Mouse (Mus musculus) kidney, postnatal 14 days (tissue): ENCODE measurements around the gene Mindy3.
"Not testable (repeated sequence)": the region's sequence is repeated elsewhere in the genome, so short reads cannot be mapped to it uniquely, and the experiment has no call there.

Experiments used
- DNase-seq: peaks from one replicate; pipeline ENCODE4 v3.0.0; 2022; ENCODE audit warnings: mixed read lengths

The Mindy3 gene

GRCm38 (mm10) chr2:12419262-12419655, at the start of gene Mindy3:
Mindy3 (minus strand) TSS chr2:12419470.
- peak; percentile 93 for DNase-seq

- no peak for DNase-seq
Measured at GRCm38 (mm10) chr2:12459732-12460131, 40.5 kb upstream of the Mindy3 start.

GRCm38 (mm10) chr2:12450108-12450507, 30.8 kb upstream of the Mindy3 start:
- no peak for DNase-seq

- DNase-seq, result no peak
Measured at GRCm38 (mm10) chr2:12440120-12440519, 20.9 kb upstream of the Mindy3 start.

GRCm38 (mm10) chr2:12439543-12439942, 20.3 kb upstream of the Mindy3 start:
- DNase-seq, result no peak

DNA sequence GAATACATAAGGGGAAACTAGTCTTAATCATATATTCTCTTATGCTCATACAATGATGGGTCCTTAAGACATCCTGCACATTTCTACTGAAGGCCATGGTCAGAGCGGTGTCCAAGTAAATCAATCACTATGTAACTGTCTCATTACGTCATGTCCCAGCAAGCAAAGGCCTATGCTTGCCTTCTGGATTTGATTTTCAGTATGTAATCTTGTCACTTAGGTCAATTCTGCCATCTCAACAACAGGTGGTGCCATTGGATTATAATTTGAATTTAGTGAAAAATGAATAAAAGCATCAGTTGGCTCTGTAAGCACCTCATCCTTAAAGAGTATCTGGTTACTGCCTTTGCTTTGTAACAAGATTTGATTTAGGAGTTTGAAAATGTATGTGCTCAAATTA, 18.9 kb upstream of the Mindy3 start:
- DNase-seq, result no peak

DNA sequence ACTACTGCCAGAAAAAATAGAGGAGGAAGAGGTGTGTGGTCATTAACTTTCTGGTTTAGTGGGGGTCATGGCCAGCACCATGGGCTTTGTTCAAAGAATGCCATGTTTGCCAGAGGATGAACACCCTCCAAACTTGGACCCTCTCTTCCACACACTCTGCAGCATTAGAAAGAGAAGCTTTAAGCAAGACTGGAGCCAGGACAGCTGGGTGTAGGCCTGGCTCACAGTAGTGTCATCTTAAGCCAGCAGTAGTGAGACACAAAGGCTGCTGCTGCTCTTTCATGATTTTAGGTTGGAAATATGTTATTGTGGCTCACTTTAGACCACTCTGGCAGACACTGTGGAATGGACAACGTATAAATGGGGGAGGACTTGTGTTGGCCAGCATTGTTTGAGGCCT, 12.8 kb upstream of the Mindy3 start:
- peak; percentile 8 for DNase-seq

GRCm38 (mm10) chr2:12424374-12424773, 5.1 kb upstream of the Mindy3 start:
- no peak for DNase-seq

DNA sequence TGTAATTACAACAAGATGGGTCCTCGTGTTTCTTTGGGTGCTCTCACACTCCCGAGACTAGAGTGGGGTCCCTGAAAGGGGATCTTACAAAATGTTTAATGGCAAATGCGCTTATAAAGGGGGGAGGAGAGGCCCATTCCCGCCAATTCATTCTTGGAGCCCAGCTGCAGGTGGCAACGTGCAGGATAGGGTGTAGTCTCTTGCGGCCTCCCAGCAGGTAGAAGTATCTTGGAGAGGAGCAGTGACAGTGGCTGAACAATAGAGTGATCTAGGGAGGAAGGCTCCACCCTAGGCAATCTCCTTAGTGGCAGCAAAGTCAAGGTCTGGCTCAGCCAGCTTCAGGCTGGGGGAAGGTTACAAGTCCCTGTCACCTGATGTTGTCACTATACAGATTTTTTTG, 4.2 kb upstream of the Mindy3 start:
- not testable (repeated sequence) for DNase-seq

DNA sequence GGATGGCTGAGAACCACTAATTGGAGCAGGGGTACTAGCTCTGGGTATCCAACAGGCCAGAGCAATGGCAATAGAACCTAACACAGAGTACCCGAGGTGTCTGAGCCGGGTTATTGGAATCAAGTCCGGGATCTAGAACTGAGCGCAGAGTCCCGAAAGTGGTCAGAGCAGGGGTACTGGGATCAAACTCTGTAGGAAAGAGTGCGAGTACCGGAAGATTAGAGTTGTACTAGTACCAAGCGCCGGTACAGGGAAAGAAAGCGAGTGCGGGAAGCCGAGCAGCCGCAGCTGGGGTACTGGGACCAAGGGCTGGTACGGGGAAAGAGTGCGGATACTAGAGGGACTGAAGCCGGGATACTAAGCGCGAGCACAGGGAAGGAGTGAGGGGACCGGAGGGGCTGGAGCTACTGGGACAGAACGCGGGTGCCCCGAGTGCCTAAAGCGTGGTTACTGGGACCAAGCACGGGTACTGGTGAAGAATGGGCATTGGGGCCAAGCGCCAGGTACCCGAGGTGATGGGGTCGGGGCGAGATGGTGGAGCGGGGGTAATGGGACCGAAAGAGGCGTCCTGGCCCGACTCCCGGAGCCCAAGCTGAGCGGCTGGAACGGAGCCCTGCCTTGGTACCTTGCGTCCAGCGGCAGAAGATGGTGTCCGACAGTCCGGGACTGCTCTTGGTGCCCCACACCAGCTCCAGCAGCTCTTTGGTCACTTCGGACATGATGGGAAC, 572 bp downstream of the Mindy3 start:
- DNase-seq, result no peak

- no peak for DNase-seq
Measured at GRCm38 (mm10) chr2:12418121-12418520, 1.1 kb downstream of the Mindy3 start.

- no peak for DNase-seq
Measured at GRCm38 (mm10) chr2:12412309-12412708, 7.0 kb downstream of the Mindy3 start.

DNA sequence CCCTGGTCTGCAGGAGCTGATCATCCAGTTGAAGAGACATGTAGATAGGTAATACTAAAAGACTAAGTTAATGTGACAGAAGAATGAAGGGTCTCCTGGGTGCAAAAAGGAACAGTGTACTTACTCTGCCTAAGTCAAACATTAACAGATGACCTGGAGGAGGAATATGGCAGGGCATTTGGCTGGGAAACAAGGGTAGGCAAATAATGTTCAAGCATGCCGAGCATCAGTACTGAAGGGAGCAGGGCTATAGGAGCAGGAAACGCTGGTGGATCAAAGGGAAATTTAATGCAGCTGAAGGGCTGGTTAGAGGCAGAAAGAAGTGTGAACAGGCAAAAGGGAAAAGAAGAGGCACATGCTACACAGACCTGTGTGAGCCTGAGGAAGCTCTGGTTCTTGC, 8.1 kb downstream of the Mindy3 start:
- peak; percentile 10 for DNase-seq

DNA sequence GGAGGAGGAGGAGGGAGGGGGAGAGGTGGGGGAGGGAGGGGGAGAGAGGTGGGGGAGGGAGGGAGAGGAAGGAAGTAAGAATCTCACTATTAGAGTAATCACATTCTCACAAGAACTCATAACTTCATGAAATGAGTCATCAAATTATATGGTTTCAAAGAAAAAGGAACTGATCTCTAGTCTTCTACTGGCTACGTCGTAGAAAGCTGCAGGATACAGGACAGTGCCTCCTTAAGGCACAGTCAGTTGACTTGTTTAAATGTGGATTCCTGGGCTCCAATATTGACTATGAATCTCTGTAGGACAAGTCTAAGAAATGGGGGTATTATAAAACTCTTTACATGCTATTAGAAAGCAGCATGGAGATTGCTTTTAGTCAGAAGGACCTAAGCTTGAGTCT, 12.5 kb downstream of the Mindy3 start:
- DNase-seq, result no peak

DNA sequence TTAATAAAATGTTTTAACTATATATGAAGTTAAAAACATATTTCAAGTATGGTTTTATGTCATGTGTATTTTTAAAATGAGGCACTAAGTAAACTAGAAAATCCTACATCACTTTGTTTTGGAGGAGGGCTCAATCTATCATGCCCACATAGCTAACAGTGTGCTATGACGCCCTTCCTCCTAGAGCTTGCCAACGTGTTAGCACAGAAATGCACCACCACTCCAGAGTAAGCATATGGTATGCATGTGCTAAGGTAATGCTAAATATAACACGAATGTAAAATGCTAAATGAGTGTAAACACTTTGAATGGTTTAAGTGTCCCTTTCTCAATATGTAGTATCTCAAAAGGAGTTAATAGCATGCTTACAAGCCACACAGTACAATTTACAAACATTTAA, 16.8 kb downstream of the Mindy3 start:
- DNase-seq, result no peak

DNA sequence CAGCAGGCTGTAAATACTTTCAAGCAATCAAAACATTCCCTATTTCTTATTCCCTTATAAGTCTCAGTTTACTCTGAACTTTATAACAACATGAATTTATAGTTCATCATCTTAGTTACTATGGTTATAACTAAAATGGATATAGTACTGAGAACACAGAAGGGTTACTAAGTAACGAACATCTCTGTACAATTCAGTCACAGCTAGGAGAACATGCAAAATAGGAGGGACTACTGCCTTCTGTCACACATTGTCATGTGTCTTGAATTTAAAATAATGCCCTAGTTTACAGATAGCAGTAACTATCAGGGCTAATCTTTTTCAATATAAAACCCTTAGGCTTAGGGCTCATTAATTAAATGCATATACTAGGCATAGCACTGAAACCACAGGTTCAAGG, 18.1 kb downstream of the Mindy3 start:
- no peak for DNase-seq

GRCm38 (mm10) chr2:12389028-12389427, 30.2 kb downstream of the Mindy3 start:
- peak; percentile 74 for DNase-seq

DNA sequence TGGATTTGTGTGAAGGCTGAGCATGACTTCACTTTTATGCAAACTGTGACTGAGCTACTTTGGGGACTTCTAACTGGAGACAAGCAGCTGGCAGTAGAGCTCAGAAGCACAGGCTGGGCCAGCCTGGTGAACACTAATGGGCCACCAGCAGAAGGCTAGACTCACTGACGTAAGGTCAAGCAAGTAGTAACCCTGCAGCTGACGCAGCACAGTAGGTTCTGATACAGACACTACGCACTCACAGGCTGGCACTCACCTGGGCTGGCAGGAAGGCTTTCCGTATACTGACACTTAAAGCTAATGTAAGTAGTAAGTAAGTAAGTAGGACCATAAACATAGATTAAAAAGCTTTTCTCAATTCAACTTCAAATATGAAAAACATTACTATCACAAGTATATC, 30.7 kb downstream of the Mindy3 start:
- no peak for DNase-seq

- no peak for DNase-seq
Measured at GRCm38 (mm10) chr2:12384389-12384788, 34.9 kb downstream of the Mindy3 start.

- peak; percentile 3 for DNase-seq
Measured at GRCm38 (mm10) chr2:12382650-12383049, 36.6 kb downstream of the Mindy3 start.

- no peak for DNase-seq
Measured at GRCm38 (mm10) chr2:12380233-12380632, 39.0 kb downstream of the Mindy3 start.

DNA sequence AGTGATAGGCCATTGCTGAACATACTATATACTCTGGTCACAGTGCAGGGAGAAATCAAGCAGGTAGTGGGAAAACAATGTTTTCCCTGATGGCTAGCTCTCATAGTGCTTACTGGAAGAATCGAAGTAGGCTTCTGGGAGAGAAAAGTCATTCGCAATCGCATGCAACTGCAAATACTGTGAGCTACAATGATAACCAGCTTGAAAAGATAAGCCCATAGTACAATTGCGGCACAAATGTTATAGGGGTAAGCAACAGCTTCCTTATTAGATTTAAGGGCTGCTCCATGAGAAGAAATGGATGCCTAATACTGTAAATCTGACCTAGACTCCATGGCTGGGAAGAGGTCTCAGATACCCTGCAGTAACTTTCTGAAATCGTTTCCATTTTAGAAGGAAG, 40.7 kb downstream of the Mindy3 start:
- DNase-seq, result no peak

DNA sequence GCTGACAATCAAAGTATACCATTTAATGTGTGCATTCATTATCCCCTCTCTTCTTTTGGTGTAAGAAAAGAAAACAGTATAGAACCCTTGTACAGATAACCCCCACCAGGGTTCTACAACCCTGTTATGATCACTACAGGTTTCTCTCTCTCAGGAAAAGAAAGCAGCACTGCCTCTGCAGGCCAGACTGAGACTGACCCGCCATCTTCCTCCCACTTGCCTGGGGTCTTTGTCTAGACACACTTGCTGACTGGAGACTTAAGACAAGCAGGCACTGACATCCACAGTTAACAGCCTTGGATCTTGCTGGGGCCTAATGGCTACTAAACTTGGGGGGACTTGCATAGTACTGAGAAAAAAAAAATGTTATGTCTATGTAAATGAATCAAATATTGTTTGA, 42.2 kb downstream of the Mindy3 start:
- no peak for DNase-seq

GRCm38 (mm10) chr2:12372883-12373282, 46.4 kb downstream of the Mindy3 start:
- DNase-seq, result no peak

DNA sequence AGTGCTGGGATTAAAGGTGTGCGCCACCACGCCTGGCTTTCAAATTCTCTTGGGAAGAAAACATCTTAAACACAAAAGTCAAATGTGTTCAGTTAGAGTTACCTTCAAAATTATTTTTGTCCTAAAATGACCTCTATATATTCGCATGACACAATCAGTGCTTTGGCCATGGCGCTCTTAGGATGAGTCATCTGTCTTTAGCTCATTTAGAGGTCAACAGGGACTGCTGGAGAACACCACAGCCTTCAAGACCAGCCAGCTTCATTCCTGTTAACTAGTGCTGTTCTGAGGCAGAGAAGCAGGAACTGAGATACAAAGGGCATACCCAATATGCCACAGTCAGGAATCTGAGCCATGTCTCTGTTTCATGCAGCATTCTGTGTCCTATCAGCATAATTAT, 47.9 kb downstream of the Mindy3 start:
- no peak for DNase-seq
